Mouse (Mus musculus) embryonic facial prominence, embryonic 10.5 days (tissue): ENCODE results near the gene Pcnx. TPM values are rescaled to one million over a fixed set of nuclear protein-coding genes. Genes with fewer than 3 reads are reported as not detected.
"Not testable (repeated sequence)": the region's sequence is repeated elsewhere in the genome, so short reads cannot be mapped to it uniquely, and the experiment has no call there.

Experiments
- DNase-seq: peaks from one replicate; pipeline ENCODE4 v3.0.0-alpha.2; 2017; ENCODE audit warnings: low spot score
- H3K27ac ChIP-seq: fragments of 300-500 bp; sonication (generic); replicated peaks from 2 replicates; pipeline ENCODE4 v1.5.1; 2016; ENCODE audit warnings: mild to moderate bottlenecking
- H3K27me3 ChIP-seq: fragments of 300-500 bp; sonication (generic); replicated peaks from 2 replicates; pipeline ENCODE4 v1.6.1; 2016; ENCODE audit warnings: low read depth, mild to moderate bottlenecking; ENCODE audit not compliant: poor library complexity, severe bottlenecking
- H3K36me3 ChIP-seq: fragments of 300-500 bp; sonication (generic); replicated peaks from 2 replicates; pipeline ENCODE4 v1.6.1; 2016; ENCODE audit warnings: mild to moderate bottlenecking, moderate library complexity
- H3K4me1 ChIP-seq: fragments of 300-500 bp; sonication (generic); 2 replicates; pipeline ENCODE4 v1.6.1; 2016
- H3K4me3 ChIP-seq: fragments of 300-500 bp; sonication (generic); 2 replicates; pipeline ENCODE4 v1.5.1; 2016; ENCODE audit warnings: mild to moderate bottlenecking, moderate library complexity
- H3K9me3 ChIP-seq: fragments of 300-500 bp; sonication (generic); 2 replicates; pipeline ENCODE4 v1.6.1; 2016; ENCODE audit warnings: mild to moderate bottlenecking
- WGBS: fragments of 180-500 bp; shearing (Covaris S2); methylation state at CpG from one replicate; pipeline ENCODE4 v1.1.7; 2016; 5-methylcytosine and 5-hydroxymethylcytosine counted together
- polyA plus RNA-seq: library from polyadenylated mRNA; unstranded; fragments of >200 nt; fragmentation: Nextera tagmentation; extraction: Ambion mirVana; gene quantifications from 2 replicates; pipeline ENCODE4 v1.2.1, GENCODE M21; 2016

Gene Pcnx
- polyA plus RNA-seq, 1 experiment from 2014 or later = 12.5 TPM

DNA sequence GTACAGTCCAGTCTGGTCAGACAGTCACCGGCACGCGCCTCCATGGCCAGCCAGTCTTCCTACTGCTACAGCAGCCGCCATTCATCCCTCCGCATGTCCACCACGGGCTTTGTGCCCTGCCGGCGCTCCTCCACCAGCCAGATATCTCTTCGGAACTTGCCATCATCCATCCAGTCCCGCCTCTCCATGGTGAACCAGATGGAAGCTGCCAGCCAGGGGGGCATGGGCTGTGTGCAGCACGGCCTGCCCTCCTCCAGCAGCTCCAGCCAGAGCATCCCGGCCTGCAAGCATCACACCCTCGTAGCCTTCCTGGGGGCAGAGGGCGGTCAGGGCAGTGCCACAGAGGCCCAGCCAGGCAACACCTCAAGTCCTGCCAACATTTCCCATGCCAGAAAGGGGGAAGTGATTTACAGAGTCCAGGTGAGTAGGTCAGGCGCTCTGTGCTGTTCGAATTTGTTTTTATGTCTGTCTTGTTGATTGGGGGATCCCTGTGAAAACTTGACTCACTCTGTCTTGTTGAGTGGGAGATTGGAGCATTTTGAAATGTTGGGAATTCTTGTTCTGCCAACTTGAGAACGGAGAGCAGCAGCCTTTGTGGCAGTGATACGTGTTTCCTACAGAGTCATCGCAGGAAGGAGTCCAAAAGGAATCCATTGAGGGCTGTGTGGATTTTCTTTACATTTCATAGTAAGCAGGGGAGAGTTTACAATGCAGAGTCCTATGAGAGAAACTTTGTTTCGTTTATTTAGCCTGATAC lies 135.3 kb downstream of the Pcnx start:
- no peaks in the 10 kb centered on the region for H3K27me3 ChIP-seq
- H3K36me3 ChIP-seq = peaks cover 68% of the 10 kb centered on the region
- no peak overlapping the region for H3K27ac ChIP-seq
- no peaks in the 10 kb centered on the region for H3K4me1 ChIP-seq
- H3K9me3 ChIP-seq = no peaks in the 10 kb centered on the region
- 95% methylated on average over 20 of the region's 20 CpGs for WGBS
- no peak for DNase-seq
- no peak overlapping the region for H3K4me3 ChIP-seq

DNA sequence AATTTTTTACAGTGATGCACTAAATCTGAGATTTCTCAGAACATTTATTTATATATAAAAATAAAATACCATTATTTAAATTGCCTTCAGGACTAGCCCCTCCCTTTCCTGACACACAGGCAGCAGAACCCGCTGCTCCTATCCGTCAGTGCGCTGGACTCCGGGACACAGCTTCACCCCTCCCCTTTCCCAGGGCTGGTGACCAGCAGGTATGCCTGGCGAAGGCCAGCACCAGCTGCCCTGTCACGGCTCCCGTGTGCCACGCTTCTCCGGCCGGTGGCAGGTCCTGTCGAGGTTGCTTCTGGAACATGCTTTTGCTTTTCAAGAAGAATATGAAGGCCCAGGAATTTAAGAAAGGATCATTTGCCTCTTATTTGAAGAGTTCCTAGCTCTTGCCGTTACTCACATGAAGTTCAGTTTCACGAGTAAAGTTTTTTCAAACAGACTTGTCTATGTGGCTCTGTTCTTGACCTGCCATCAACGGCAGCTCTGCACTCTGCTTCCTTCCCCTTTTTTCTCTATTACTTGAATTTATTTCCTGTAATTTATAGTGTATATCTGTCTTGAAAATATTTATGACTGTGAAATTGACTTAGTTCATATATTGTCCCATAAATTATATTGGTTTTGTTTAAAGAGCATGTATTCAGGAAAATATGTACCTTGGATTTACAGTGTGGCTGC lies 137.0 kb downstream of the Pcnx start:
- no peak for DNase-seq
- WGBS = 87% methylated on average over 14 of the region's 14 CpGs
- Histone ChIP-seq H3K4me3 (no peak overlapping the region), H3K9me3 (no peaks in the 10 kb centered on the region), H3K27me3 (no peaks in the 10 kb centered on the region), H3K4me1 (no peaks in the 10 kb centered on the region), H3K36me3 (peaks cover 51% of the 10 kb centered on the region), H3K27ac (no peak overlapping the region)

DNA sequence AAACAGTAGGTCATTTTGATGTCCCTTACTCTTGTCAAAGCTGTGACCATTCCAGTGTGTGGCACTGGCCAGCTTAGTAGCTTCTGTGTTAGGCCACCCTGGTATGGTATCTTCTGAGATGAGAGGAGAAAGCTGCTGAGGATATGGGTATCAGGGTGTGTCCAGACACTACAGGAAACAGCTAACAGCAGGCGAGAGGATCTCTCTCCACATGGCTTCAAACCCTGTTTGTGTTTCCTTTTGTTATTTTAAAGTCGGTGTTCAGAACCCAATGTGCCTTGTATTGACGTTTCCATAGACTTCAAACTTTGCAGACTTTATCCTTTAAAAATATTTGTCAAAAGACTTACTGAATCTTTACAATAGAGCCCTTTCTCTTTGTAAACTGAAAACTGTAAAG lies 137.7 kb downstream of the Pcnx start:
- no peak for DNase-seq
- WGBS = 53% methylated on average over 3 of the region's 3 CpGs
- Histone ChIP-seq H3K36me3 (peaks cover 44% of the 10 kb centered on the region), H3K4me1 (no peaks in the 10 kb centered on the region), H3K4me3 (no peak overlapping the region), H3K27ac (no peak overlapping the region), H3K9me3 (no peaks in the 10 kb centered on the region), H3K27me3 (no peaks in the 10 kb centered on the region)

DNA sequence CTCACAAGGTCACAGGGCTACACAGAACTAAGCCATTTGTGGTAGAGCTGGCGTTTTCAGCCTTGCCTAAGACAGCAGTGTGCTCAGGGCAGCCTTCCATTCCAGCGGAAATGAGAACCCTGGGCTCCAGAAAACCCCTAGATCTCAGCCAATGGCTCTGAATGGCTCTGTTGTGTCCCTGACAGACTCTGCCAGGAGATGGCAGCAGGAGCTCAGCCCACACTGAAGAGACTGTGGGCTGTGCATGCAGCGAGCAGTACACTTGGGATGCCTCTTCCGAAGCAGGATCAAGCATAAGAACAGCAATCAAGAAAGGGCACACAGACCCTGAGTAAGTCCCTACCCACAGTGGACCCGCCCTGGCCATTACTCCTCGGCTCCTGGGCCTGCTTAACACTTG lies 142.9 kb downstream of the Pcnx start:
- H3K9me3 ChIP-seq, H3K4me1 ChIP-seq, H3K4me3 ChIP-seq, H3K27ac ChIP-seq, H3K27me3 ChIP-seq, DNase-seq, H3K36me3 ChIP-seq: not testable (repeated sequence)
- WGBS = no CpG with 5 or more reads among the region's 6 CpGs

DNA sequence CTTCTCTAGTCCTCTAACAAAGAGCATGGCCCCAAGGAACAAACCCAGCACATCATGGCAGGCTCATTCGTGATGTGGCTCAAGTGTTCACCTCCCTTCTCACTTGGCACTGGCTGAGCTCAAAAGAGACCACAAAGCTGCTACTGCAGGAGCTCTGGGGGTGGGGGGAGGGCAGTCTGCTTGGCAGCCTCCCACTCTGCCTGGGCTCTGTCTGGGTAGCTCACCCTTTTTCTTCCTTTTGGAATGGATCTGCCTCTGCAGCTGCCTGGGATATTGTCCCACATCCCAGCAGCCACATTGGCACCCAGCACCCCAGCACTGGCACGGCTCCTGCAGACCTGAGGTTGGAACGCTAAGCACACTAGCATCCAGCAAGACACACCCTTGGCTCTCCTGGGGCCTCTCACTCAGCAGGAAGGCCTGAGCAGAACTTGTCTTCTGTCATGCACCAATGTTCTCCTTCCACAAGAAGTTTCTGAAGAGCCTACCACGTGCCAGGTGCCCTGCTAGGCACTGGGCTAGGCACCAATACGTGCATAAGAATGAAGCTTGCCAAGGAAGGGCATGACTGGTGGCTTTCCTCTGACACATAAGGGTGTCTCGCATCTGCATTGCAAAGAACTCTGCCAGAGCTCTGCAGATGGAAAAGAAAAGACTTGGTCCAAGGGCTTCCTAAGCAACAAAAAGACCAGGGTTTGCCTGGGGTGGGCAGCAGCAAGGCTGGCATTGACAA lies 166.2 kb downstream of the Pcnx start:
- H3K27me3 ChIP-seq, H3K4me3 ChIP-seq, H3K4me1 ChIP-seq, H3K27ac ChIP-seq, DNase-seq, H3K36me3 ChIP-seq, H3K9me3 ChIP-seq: not testable (repeated sequence)
- WGBS = no CpG with 5 or more reads among the region's 6 CpGs

DNA sequence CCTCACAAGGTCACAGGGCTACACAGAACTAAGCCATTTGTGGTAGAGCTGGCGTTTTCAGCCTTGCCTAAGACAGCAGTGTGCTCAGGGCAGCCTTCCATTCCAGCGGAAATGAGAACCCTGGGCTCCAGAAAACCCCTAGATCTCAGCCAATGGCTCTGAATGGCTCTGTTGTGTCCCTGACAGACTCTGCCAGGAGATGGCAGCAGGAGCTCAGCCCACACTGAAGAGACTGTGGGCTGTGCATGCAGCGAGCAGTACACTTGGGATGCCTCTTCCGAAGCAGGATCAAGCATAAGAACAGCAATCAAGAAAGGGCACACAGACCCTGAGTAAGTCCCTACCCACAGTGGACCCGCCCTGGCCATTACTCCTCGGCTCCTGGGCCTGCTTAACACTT lies 173.7 kb downstream of the Pcnx start:
- WGBS = no CpG with 5 or more reads among the region's 6 CpGs
- H3K27ac ChIP-seq, H3K36me3 ChIP-seq, H3K27me3 ChIP-seq, H3K9me3 ChIP-seq, H3K4me1 ChIP-seq, H3K4me3 ChIP-seq, DNase-seq: not testable (repeated sequence)

DNA sequence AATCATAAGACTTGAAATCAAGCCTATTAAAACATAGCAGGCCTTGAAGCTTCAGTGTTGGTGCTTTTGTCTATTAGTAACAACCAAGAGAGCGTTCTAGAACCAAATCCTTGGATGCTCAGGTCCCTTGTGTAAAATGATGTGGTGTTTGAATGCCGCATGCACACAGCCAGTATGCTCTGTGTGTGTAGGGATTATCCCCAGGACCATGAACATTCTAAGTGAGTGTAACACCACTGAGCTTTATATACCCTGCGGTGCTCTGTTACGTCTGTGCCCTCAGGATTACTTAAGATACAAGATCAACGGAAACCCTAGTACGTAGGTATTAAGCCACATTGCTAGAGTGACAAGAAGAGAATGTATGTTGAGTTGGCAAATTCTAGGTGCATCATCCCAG lies 174.2 kb downstream of the Pcnx start:
- DNase-seq, H3K27ac ChIP-seq, H3K4me1 ChIP-seq, H3K36me3 ChIP-seq, H3K27me3 ChIP-seq, H3K9me3 ChIP-seq, H3K4me3 ChIP-seq: not testable (repeated sequence)
- WGBS = no CpG with 5 or more reads among the region's 6 CpGs

DNA sequence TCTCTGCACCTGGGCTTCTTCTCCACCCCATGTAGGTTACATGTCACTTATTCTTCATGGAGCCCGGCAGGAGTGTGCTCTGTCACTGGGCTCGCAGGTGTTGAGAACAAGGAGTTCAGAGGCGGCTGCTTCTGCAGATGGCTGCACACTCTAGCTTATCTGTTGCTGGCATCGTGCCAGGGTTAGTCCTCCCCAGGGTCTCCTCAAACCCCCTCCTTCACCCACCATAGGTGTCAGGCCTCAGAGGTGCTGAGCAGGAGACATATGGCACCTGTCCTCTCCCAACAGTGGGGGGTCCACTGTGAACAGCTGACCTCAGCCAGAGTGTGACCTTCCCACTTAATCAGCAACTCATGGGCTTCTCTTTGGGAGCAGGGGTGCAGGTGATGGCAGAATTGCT lies 184.3 kb downstream of the Pcnx start:
- no CpG with 5 or more reads among the region's 4 CpGs for WGBS
- not testable (repeated sequence) for H3K9me3 ChIP-seq

More for the DNA sequence above, 184.3 kb downstream of the Pcnx start:
- H3K36me3 ChIP-seq, H3K27ac ChIP-seq, DNase-seq, H3K27me3 ChIP-seq, H3K4me3 ChIP-seq, H3K4me1 ChIP-seq: not testable (repeated sequence)

Other genes starting within 250 kb of the Pcnx start
- 1.2 and 1.6 TPM in 2 replicates for gene Ttc9, start 228.8 kb upstream of the Pcnx start, polyA plus RNA-seq
- gene Map3k9, start 78.8 kb upstream of the Pcnx start, polyA plus RNA-seq = 0.96 and 1.5 TPM in 2 replicates